Mouse (Mus musculus) kidney, adult 11 months (tissue): ENCODE results near the gene Slc35e3.
"Not testable (repeated sequence)": the region's sequence is repeated elsewhere in the genome, so short reads cannot be mapped to it uniquely, and the experiment has no call there.

Source experiments
- DNase-seq: peaks from one replicate; pipeline ENCODE4 v3.0.0; 2022

The Slc35e3 gene

GRCm38 (mm10) chr10:117761551-117761950 lies 15.4 kb upstream of the Slc35e3 start:
- no peak for DNase-seq

GRCm38 (mm10) chr10:117760831-117761335 lies 14.7 kb upstream of the Slc35e3 start:
- DNase-seq = no peak

GRCm38 (mm10) chr10:117759844-117760630 lies 13.9 kb upstream of the Slc35e3 start:
- no peak for DNase-seq

- DNase-seq = no peak
Observed at GRCm38 (mm10) chr10:117758749-117759727, 12.9 kb upstream of the Slc35e3 start.

GRCm38 (mm10) chr10:117758344-117758743 lies 12.2 kb upstream of the Slc35e3 start:
- DNase-seq = not testable (repeated sequence)

- DNase-seq = no peak
Observed at GRCm38 (mm10) chr10:117757796-117758342, 11.7 kb upstream of the Slc35e3 start.

- no peak for DNase-seq
Observed at GRCm38 (mm10) chr10:117757259-117757658, 11.1 kb upstream of the Slc35e3 start.

- no peak for DNase-seq
Observed at GRCm38 (mm10) chr10:117756784-117757183, 10.6 kb upstream of the Slc35e3 start.

- DNase-seq = no peak
Observed at GRCm38 (mm10) chr10:117755799-117756467, 9.8 kb upstream of the Slc35e3 start.

GRCm38 (mm10) chr10:117755086-117755798 lies 9.1 kb upstream of the Slc35e3 start:
- no peak for DNase-seq

GRCm38 (mm10) chr10:117754609-117754940 lies 8.4 kb upstream of the Slc35e3 start:
- DNase-seq = no peak

- DNase-seq = no peak
Observed at GRCm38 (mm10) chr10:117753711-117754608, 7.8 kb upstream of the Slc35e3 start.

GRCm38 (mm10) chr10:117752851-117753647 lies 6.9 kb upstream of the Slc35e3 start:
- DNase-seq = no peak

- DNase-seq = no peak
Observed at GRCm38 (mm10) chr10:117752304-117752821, 6.2 kb upstream of the Slc35e3 start.

GRCm38 (mm10) chr10:117751744-117752143 lies 5.6 kb upstream of the Slc35e3 start:
- DNase-seq = no peak

- DNase-seq = no peak
Observed at GRCm38 (mm10) chr10:117751282-117751610, 5.1 kb upstream of the Slc35e3 start.

- DNase-seq = no peak
Observed at GRCm38 (mm10) chr10:117750529-117751281, 4.5 kb upstream of the Slc35e3 start.

GRCm38 (mm10) chr10:117749787-117750343 lies 3.7 kb upstream of the Slc35e3 start:
- DNase-seq = no peak
